Comparison of ENCODE assay signal across 8 mouse cellular contexts in genomic region chr8:115158721-115159111, GRCm38 (mm10).
DNase-seq lines count a peak whose midpoint lies in the region; ATAC-seq and TF ChIP-seq lines count a peak whose summit lies in the region.

No protein-coding gene starts in this region.

- WGBS in embryonic facial prominence, embryonic 14.5 days = 5% methylated on average over 8 of the region's 8 CpGs
- 13% methylated on average over 8 of the region's 8 CpGs for WGBS in intestine, postnatal 0 days
- 4% methylated on average over 8 of the region's 8 CpGs for WGBS in neural tube, embryonic 12.5 days

- peak overlapping the region; percentile 65 for H3K4me2 ChIP-seq in embryonic facial prominence, embryonic 14.5 days (ENCODE audit: low read depth, low read length)
- peak overlapping the region; percentile 74 for H3K4me2 ChIP-seq in intestine, postnatal 0 days (replicated peaks; ENCODE audit: low read depth)
- H3K4me2 ChIP-seq in neural tube, embryonic 12.5 days (replicated peaks) = peak overlapping the region; percentile 57

- peak; percentile 30 for DNase-seq in gastrocnemius, adult 2 months
- DNase-seq in gastrocnemius, adult 8-10 months (ENCODE audit: low spot score in 2 of 2) = no peak
- peak; percentile 39 for DNase-seq in ES-CJ7 (ENCODE audit: low read depth, low spot score)
- peak; percentile 88 for DNase-seq in embryonic facial prominence, embryonic 14.5 days (ENCODE audit: low spot score)
- DNase-seq in spleen, postnatal 4 days (ENCODE audit: low spot score in 2 of 2) = no peak
- no peak for DNase-seq in layer of hippocampus, postnatal 25 days (ENCODE audit: extremely low spot score in 1 of 2, low spot score in 1 of 2)

- H3K9me3 ChIP-seq in embryonic facial prominence, embryonic 14.5 days (ENCODE audit: control insufficient read depth, low read length) = no peaks in the 10 kb centered on the region
- no peaks in the 10 kb centered on the region for H3K9me3 ChIP-seq in intestine, postnatal 0 days (ENCODE audit: control insufficient read depth)
- no peaks in the 10 kb centered on the region for H3K9me3 ChIP-seq in neural tube, embryonic 12.5 days

- no peaks in the 10 kb centered on the region for H3K36me3 ChIP-seq in embryonic facial prominence, embryonic 14.5 days (ENCODE audit: control insufficient read depth, insufficient read depth, low read length)
- no peaks in the 10 kb centered on the region for H3K36me3 ChIP-seq in intestine, postnatal 0 days (ENCODE audit: control insufficient read depth, insufficient read depth)
- no peaks in the 10 kb centered on the region for H3K36me3 ChIP-seq in neural tube, embryonic 12.5 days

- H3K4me3 ChIP-seq in gastrocnemius, adult 2 months = peak overlapping the region; percentile 80
- peak overlapping the region; percentile 32 for H3K4me3 ChIP-seq in embryonic facial prominence, embryonic 14.5 days (ENCODE audit: low read depth, low read length)
- peak overlapping the region; percentile 43; the same call in 1 of the 2 replicates for H3K4me3 ChIP-seq in intestine, postnatal 0 days (ENCODE audit: low read depth, low read length)
- no peak overlapping the region for H3K4me3 ChIP-seq in neural tube, embryonic 12.5 days

- peak overlapping the region; percentile 50; the same call in 1 of the 2 replicates for H3K9ac ChIP-seq in embryonic facial prominence, embryonic 14.5 days (ENCODE audit: low read depth, low read length)
- H3K9ac ChIP-seq in intestine, postnatal 0 days (ENCODE audit: low read depth, low read length) = no peak overlapping the region
- H3K9ac ChIP-seq in neural tube, embryonic 12.5 days = peak overlapping the region; percentile 40; the same call in 1 of the 2 replicates

- H3K27ac ChIP-seq in gastrocnemius, adult 2 months = peak overlapping the region; percentile 71; the same call in 1 of the 2 replicates
- H3K27ac ChIP-seq in embryonic facial prominence, embryonic 14.5 days (replicated peaks; ENCODE audit: low read depth, low read length) = peak overlapping the region; percentile 65
- no peak overlapping the region for H3K27ac ChIP-seq in intestine, postnatal 0 days (ENCODE audit: low read depth, low read length)
- no peak overlapping the region for H3K27ac ChIP-seq in neural tube, embryonic 12.5 days

- 0 out of 2 replicates have a peak, but pooled peaks cover 3% of the 10 kb centered on the region for H3K27me3 ChIP-seq in embryonic facial prominence, embryonic 14.5 days (replicated peaks; ENCODE audit: control insufficient read depth, insufficient read depth, low read length)
- H3K27me3 ChIP-seq in intestine, postnatal 0 days (replicated peaks; ENCODE audit: control insufficient read depth, insufficient read depth, low read length) = 0 out of 2 replicates have a peak, but pooled peaks cover 4% of the 10 kb centered on the region
- 0 out of 2 replicates have a peak, but pooled peaks cover under 1% of the 10 kb centered on the region for H3K27me3 ChIP-seq in neural tube, embryonic 12.5 days (replicated peaks)

- H3K4me1 ChIP-seq in embryonic facial prominence, embryonic 14.5 days (ENCODE audit: control insufficient read depth, insufficient read depth, low read length) = peaks cover 22% of the 10 kb centered on the region
- H3K4me1 ChIP-seq in intestine, postnatal 0 days (replicated peaks; ENCODE audit: control insufficient read depth, insufficient read depth, low read length) = no peaks in the 10 kb centered on the region
- peaks cover 26% of the 10 kb centered on the region for H3K4me1 ChIP-seq in neural tube, embryonic 12.5 days

- ATAC-seq in embryonic facial prominence, embryonic 14.5 days (ENCODE audit: low read depth) = no peak
- no peak for ATAC-seq in intestine, postnatal 0 days
- peak; percentile 53 for ATAC-seq in neural tube, embryonic 12.5 days (ENCODE audit: low FRiP score, low read depth)

- intact Hi-C loops in gastrocnemius, adult 2 months (cut with DNase I) = no loop called here

- no peak for TF ChIP-seq CTCF in gastrocnemius, adult 2 months (IDR thresholded peaks at IDR 0.05)
- TF ChIP-seq CTCF in intestine, postnatal 0 days (IDR thresholded peaks at IDR 0.05; ENCODE audit: low read depth) = no peak

Comparison
In these comparisons a context has a peak if more than half of its experiments do, and no peak if none do; other contexts are left out.
1. DNase-seq: peak in gastrocnemius, adult 2 months (single experiment), ES-CJ7 (single experiment) and embryonic facial prominence, embryonic 14.5 days (single experiment); none in gastrocnemius, adult 8-10 months (0 of 2), spleen, postnatal 4 days (0 of 2) and layer of hippocampus, postnatal 25 days (0 of 2).
2. H3K27ac ChIP-seq: peak in gastrocnemius, adult 2 months (single experiment) and embryonic facial prominence, embryonic 14.5 days (single experiment); none in intestine, postnatal 0 days (single experiment) and neural tube, embryonic 12.5 days (single experiment).
3. Peak in every context shown above with its lines, with median percentiles within 50 percentile points of each other: H3K4me2 ChIP-seq.